Mouse (Mus musculus) kidney, embryonic 14.5 days (tissue): ENCODE measurements at regions not wholly inside any gene's neighbourhood (a gene's known extent, or its start where the extent isn't known, plus 50 kb on each side); places are given as distances from the start of the nearest gene placed in this dataset.

ENCODE experiments used
- ATAC-seq: fragments of 200-750 bp; cut with Nextera tagmentation; 2 replicates; pipeline ENCODE4 v1.8.0; 2017; ENCODE audit warnings: moderate number of reproducible peaks, mild to moderate bottlenecking, moderate TSS enrichment, moderate library complexity; ENCODE audit not compliant: low FRiP score, low TSS enrichment
- H3K27ac ChIP-seq: fragments of 300-500 bp; sonication (generic); 2 replicates; pipeline ENCODE4 v1.5.1; 2014; ENCODE audit warnings: low read depth, mild to moderate bottlenecking, low read length, moderate library complexity, mixed read lengths
- H3K27me3 ChIP-seq: fragments of 300-500 bp; sonication (generic); 2 replicates; pipeline ENCODE4 v1.6.1; 2014; ENCODE audit warnings: mild to moderate bottlenecking, low read length; ENCODE audit not compliant: control insufficient read depth, insufficient read depth
- H3K36me3 ChIP-seq: fragments of 300-500 bp; sonication (generic); 2 replicates; pipeline ENCODE4 v1.6.1; 2014; ENCODE audit warnings: low read length, mixed read lengths; ENCODE audit not compliant: control insufficient read depth, insufficient read depth
- H3K4me1 ChIP-seq: fragments of 300-500 bp; sonication (generic); 2 replicates; pipeline ENCODE4 v1.6.1; 2014; ENCODE audit warnings: low read length, mixed read lengths; ENCODE audit not compliant: control insufficient read depth, insufficient read depth
- H3K4me2 ChIP-seq: fragments of 300-500 bp; sonication (generic); replicated peaks from 2 replicates; pipeline ENCODE4 v1.6.1; 2014; ENCODE audit warnings: low read depth, mild to moderate bottlenecking, low read length
- H3K4me3 ChIP-seq: fragments of 300-500 bp; sonication (generic); 2 replicates; pipeline ENCODE4 v1.5.1; 2014; ENCODE audit warnings: mild to moderate bottlenecking, low read length
- H3K9ac ChIP-seq: fragments of 300-500 bp; sonication (generic); 2 replicates; pipeline ENCODE4 v1.6.1; 2014; ENCODE audit warnings: low read depth, mild to moderate bottlenecking, low read length, moderate library complexity
- H3K9me3 ChIP-seq: fragments of 300-500 bp; sonication (generic); 2 replicates; pipeline ENCODE4 v1.6.1; 2016; ENCODE audit warnings: low read length; ENCODE audit not compliant: control insufficient read depth
- whole genome bisulfite sequencing: fragments of 180-500 bp; shearing (Covaris S2); extraction: QIAGEN DNeasy Blood & Tissue Kit; methylation state at CpG from one replicate; pipeline ENCODE4 v1.1.7; 2014; 5-methylcytosine and 5-hydroxymethylcytosine counted together

- no peak overlapping the region for H3K9ac ChIP-seq
Measured at GRCm38 (mm10) chr13:112064681-112065080, 223.6 kb upstream of the Ankrd55 start.

GRCm38 (mm10) chr13:112067066-112067847 lies 221.0 kb upstream of the Ankrd55 start:
- H3K27me3 ChIP-seq, result no peaks in the 10 kb centered on the region
- ATAC-seq, result no peak
- WGBS, result 84% methylated on average over 20 of the region's 20 CpGs
- H3K4me1 ChIP-seq, result peaks cover 26% of the 10 kb centered on the region
- H3K4me2 ChIP-seq, result no peak overlapping the region
- no peak overlapping the region for H3K9ac ChIP-seq
- no peaks in the 10 kb centered on the region for H3K9me3 ChIP-seq
- no peak overlapping the region for H3K27ac ChIP-seq
- no peak overlapping the region for H3K4me3 ChIP-seq
- no peaks in the 10 kb centered on the region for H3K36me3 ChIP-seq

More at GRCm38 (mm10) chr13:112064681-112065080, 223.6 kb upstream of the Ankrd55 start:
- Histone ChIP-seq H3K4me1 (peaks cover 19% of the 10 kb centered on the region), H3K4me2 (no peak overlapping the region), H3K4me3 (no peak overlapping the region), H3K9me3 (no peaks in the 10 kb centered on the region), H3K27ac (no peak overlapping the region), H3K27me3 (no peaks in the 10 kb centered on the region), H3K36me3 (no peaks in the 10 kb centered on the region)
- no peak for ATAC-seq
- 70% methylated on average over 10 of the region's 10 CpGs for WGBS

GRCm38 (mm10) chr13:112070757-112071156 lies 217.5 kb upstream of the Ankrd55 start:
- 76% methylated on average over 4 of the region's 4 CpGs for WGBS
- Histone ChIP-seq H3K4me1 (peaks cover 11% of the 10 kb centered on the region), H3K9me3 (no peaks in the 10 kb centered on the region), H3K36me3 (no peaks in the 10 kb centered on the region), H3K4me3 (no peak overlapping the region), H3K27me3 (no peaks in the 10 kb centered on the region), H3K4me2 (no peak overlapping the region), H3K27ac (no peak overlapping the region; the same call in 1 of the 2 replicates), H3K9ac (no peak overlapping the region)
- ATAC-seq, result no peak

GRCm38 (mm10) chr13:112071209-112071955 lies 216.9 kb upstream of the Ankrd55 start:
- ATAC-seq, result no peak; the same call in 1 of the 2 replicates
- Histone ChIP-seq H3K9me3 (no peaks in the 10 kb centered on the region), H3K36me3 (no peaks in the 10 kb centered on the region), H3K4me1 (peaks cover 11% of the 10 kb centered on the region), H3K4me3 (no peak overlapping the region), H3K27me3 (no peaks in the 10 kb centered on the region), H3K27ac (no peak overlapping the region; the same call in 1 of the 2 replicates), H3K9ac (no peak overlapping the region), H3K4me2 (no peak overlapping the region)
- WGBS, result 68% methylated on average over 10 of the region's 10 CpGs

GRCm38 (mm10) chr13:112071956-112072314 lies 216.3 kb upstream of the Ankrd55 start:
- H3K27ac ChIP-seq, result peak overlapping the region; percentile 30; the same call in 1 of the 2 replicates
- 77% methylated on average over 3 of the region's 3 CpGs for WGBS
- H3K4me2 ChIP-seq, result no peak overlapping the region
- no peaks in the 10 kb centered on the region for H3K36me3 ChIP-seq
- no peaks in the 10 kb centered on the region for H3K27me3 ChIP-seq
- peaks cover 11% of the 10 kb centered on the region for H3K4me1 ChIP-seq
- H3K9ac ChIP-seq, result no peak overlapping the region
- H3K9me3 ChIP-seq, result no peaks in the 10 kb centered on the region
- no peak overlapping the region for H3K4me3 ChIP-seq
- ATAC-seq, result no peak

GRCm38 (mm10) chr13:112073519-112074406 lies 214.5 kb upstream of the Ankrd55 start:
- no peak overlapping the region for H3K27ac ChIP-seq
- no peak for ATAC-seq
- H3K4me3 ChIP-seq, result no peak overlapping the region
- no peaks in the 10 kb centered on the region for H3K27me3 ChIP-seq
- H3K36me3 ChIP-seq, result no peaks in the 10 kb centered on the region
- no peak overlapping the region for H3K4me2 ChIP-seq
- peaks cover 8% of the 10 kb centered on the region for H3K4me1 ChIP-seq
- H3K9ac ChIP-seq, result no peak overlapping the region
- no peaks in the 10 kb centered on the region for H3K9me3 ChIP-seq
- WGBS, result 78% methylated on average over 6 of the region's 6 CpGs

- H3K4me1 ChIP-seq, result peaks cover 2% of the 10 kb centered on the region; the same call in 1 of the 2 replicates
- H3K4me2 ChIP-seq, result no peak overlapping the region
- WGBS, result 51% methylated on average over 5 of the region's 5 CpGs
- no peak overlapping the region for H3K9ac ChIP-seq
- no peak overlapping the region for H3K4me3 ChIP-seq
- ATAC-seq, result no peak
- H3K27ac ChIP-seq, result no peak overlapping the region
- no peaks in the 10 kb centered on the region for H3K27me3 ChIP-seq
- no peaks in the 10 kb centered on the region for H3K9me3 ChIP-seq
- H3K36me3 ChIP-seq, result no peaks in the 10 kb centered on the region
Measured at GRCm38 (mm10) chr13:112075847-112076479, 212.3 kb upstream of the Ankrd55 start.

GRCm38 (mm10) chr13:112078088-112078487 lies 210.2 kb upstream of the Ankrd55 start:
- Histone ChIP-seq H3K4me1 (no peaks in the 10 kb centered on the region), H3K36me3 (no peaks in the 10 kb centered on the region)
- 81% methylated on average over 5 of the region's 5 CpGs for WGBS

More at GRCm38 (mm10) chr13:112078088-112078487, 210.2 kb upstream of the Ankrd55 start:
- H3K27ac ChIP-seq, result no peak overlapping the region
- no peak overlapping the region for H3K4me3 ChIP-seq
- no peak overlapping the region for H3K4me2 ChIP-seq
- no peaks in the 10 kb centered on the region for H3K9me3 ChIP-seq
- H3K9ac ChIP-seq, result no peak overlapping the region
- H3K27me3 ChIP-seq, result no peaks in the 10 kb centered on the region
- no peak for ATAC-seq
